Mouse (Mus musculus): ENCODE data around the gene Nms. TPM values are rescaled to one million over a fixed set of nuclear protein-coding genes. Genes with fewer than 3 reads are reported as not detected.
A peak's percentile ranks its signal among the peaks of the same experiment; 100 is the strongest.

The Nms gene
- total RNA-seq, 2 experiments from 2014 or later: not detected

- intact Hi-C loops (cut with DNase I; ENCODE audit: low total_unique reads): no loop called here
- DNase-seq: no peak
These were observed 48.9 kb downstream of the Nms start for GRCm38 (mm10) chr1:38987865-38988211.

- intact Hi-C loops (cut with DNase I; ENCODE audit: low total_unique reads): no loop called here
- DNase-seq: no peak
These were observed 49.4 kb downstream of the Nms start for GRCm38 (mm10) chr1:38988357-38988756.

DNA sequence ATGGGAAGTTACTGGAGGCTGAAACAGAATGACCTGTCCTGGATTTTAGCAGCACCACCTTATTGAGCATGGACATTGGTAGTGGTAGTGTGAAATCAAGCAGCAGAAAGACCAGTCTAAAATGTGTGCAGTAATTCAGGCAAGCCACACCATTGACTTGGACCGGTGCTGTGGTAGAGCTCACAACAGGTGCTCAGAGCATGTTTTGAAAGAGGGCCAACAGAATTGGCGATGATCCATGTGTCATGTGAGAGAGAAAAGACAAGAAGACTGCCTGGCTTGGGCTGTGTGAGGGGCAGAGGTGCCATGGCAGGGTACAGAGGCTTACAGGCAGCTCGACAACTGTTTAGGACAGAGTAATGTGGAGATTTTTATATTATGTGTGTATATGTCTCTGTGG, 53.4 kb downstream of the Nms start:
- intact Hi-C loops (cut with DNase I; ENCODE audit: low total_unique reads): no loop called here
- peak; percentile 16 for DNase-seq

Other genes with a start within 250 kb of the Nms start
- under 1 TPM; 0.58 to 0.94 TPM for gene Lonrf2, start 102.4 kb upstream of the Nms start, total RNA-seq (2021)
- gene Chst10, start 41.0 kb upstream of the Nms start, total RNA-seq (2021): under 1 TPM; 0.20 to 0.53 TPM
- 10 to 100 TPM; 64.4 to 70.5 TPM for gene Pdcl3, start 46.5 kb downstream of the Nms start, total RNA-seq (2021)